Mouse (Mus musculus) limb, embryonic 12.5 days (tissue): ENCODE measurements around the gene Ehd1. TPM values are rescaled to one million over a fixed set of nuclear protein-coding genes. Genes with fewer than 3 reads are reported as not detected.

ENCODE experiments used
- ATAC-seq: fragments of 200-750 bp; cut with Nextera tagmentation; 2 replicates; pipeline ENCODE4 v1.8.0; 2017; ENCODE audit warnings: low read depth, moderate TSS enrichment; ENCODE audit not compliant: insufficient number of reproducible peaks, insufficient read depth, low FRiP score, low TSS enrichment
- H3K27ac ChIP-seq: fragments of 300-500 bp; sonication (generic); 2 replicates; pipeline ENCODE4 v1.5.1; 2016; ENCODE audit warnings: mild to moderate bottlenecking, moderate library complexity
- H3K27me3 ChIP-seq: fragments of 300-500 bp; sonication (generic); 2 replicates; pipeline ENCODE4 v1.6.1; 2016; ENCODE audit warnings: mild to moderate bottlenecking, moderate library complexity
- H3K36me3 ChIP-seq: fragments of 300-500 bp; sonication (generic); 2 replicates; pipeline ENCODE4 v1.6.1; 2016; ENCODE audit warnings: mild to moderate bottlenecking, moderate library complexity
- H3K4me1 ChIP-seq: fragments of 300-500 bp; sonication (generic); replicated peaks from 2 replicates; pipeline ENCODE4 v1.6.1; 2016
- H3K4me2 ChIP-seq: fragments of 300-500 bp; sonication (generic); 2 replicates; pipeline ENCODE4 v1.6.1; 2016; ENCODE audit warnings: mild to moderate bottlenecking, moderate library complexity
- H3K4me3 ChIP-seq: fragments of 300-500 bp; sonication (generic); replicated peaks from 2 replicates; pipeline ENCODE4 v1.5.1; 2016; ENCODE audit warnings: mild to moderate bottlenecking
- H3K9ac ChIP-seq: fragments of 300-500 bp; sonication (generic); replicated peaks from 2 replicates; pipeline ENCODE4 v1.6.1; 2016; ENCODE audit warnings: mild to moderate bottlenecking, moderate library complexity
- H3K9me3 ChIP-seq: fragments of 300-500 bp; sonication (generic); 2 replicates; pipeline ENCODE4 v1.6.1; 2016; ENCODE audit warnings: mild to moderate bottlenecking, moderate library complexity
- WGBS: fragments of 180-500 bp; shearing (Covaris S2); methylation state at CpG from one replicate; pipeline ENCODE4 v1.1.7; 2016; 5-methylcytosine and 5-hydroxymethylcytosine counted together
- polyA plus RNA-seq: library from polyadenylated mRNA; unstranded; fragments of >200 nt; fragmentation: Nextera tagmentation; extraction: Ambion mirVana; gene quantifications from 2 replicates; pipeline ENCODE4 v1.2.1, GENCODE M21; 2016

Ehd1 gene
- polyA plus RNA-seq, 1 experiment from 2014 or later, result 71.5 TPM

- Histone ChIP-seq H3K4me2 (no peak overlapping the region), H3K9ac (no peak overlapping the region), H3K9me3 (no peaks in the 10 kb centered on the region), H3K27me3 (no peaks in the 10 kb centered on the region), H3K36me3 (peaks cover 100% of the 10 kb centered on the region), H3K27ac (no peak overlapping the region), H3K4me3 (no peak overlapping the region), H3K4me1 (no peaks in the 10 kb centered on the region)
- 94% methylated on average over 12 of the region's 12 CpGs for WGBS
- ATAC-seq, result no peak
These were observed 41.6 kb downstream of the Ehd1 start for GRCm38 (mm10) chr19:6318145-6318544.

- WGBS, result 84% methylated on average over 8 of the region's 8 CpGs
- H3K9ac ChIP-seq, result no peak overlapping the region
- no peaks in the 10 kb centered on the region for H3K9me3 ChIP-seq
- peaks cover 75% of the 10 kb centered on the region for H3K36me3 ChIP-seq
- H3K27ac ChIP-seq, result no peak overlapping the region
- H3K27me3 ChIP-seq, result no peaks in the 10 kb centered on the region
- no peak overlapping the region for H3K4me3 ChIP-seq
- H3K4me2 ChIP-seq, result no peak overlapping the region
- H3K4me1 ChIP-seq, result no peaks in the 10 kb centered on the region
- no peak for ATAC-seq
These were observed 44.8 kb downstream of the Ehd1 start for GRCm38 (mm10) chr19:6321358-6321757.

GRCm38 (mm10) chr19:6321786-6322621, 45.5 kb downstream of the Ehd1 start:
- H3K9ac ChIP-seq, result 0 out of 2 replicates have a peak overlapping the region, but pooled peaks have one; percentile 8
- WGBS, result 79% methylated on average over 33 of the region's 33 CpGs
- no peak overlapping the region for H3K4me2 ChIP-seq
- H3K36me3 ChIP-seq, result peaks cover 69% of the 10 kb centered on the region
- H3K27me3 ChIP-seq, result no peaks in the 10 kb centered on the region
- H3K9me3 ChIP-seq, result no peaks in the 10 kb centered on the region
- no peak overlapping the region for H3K27ac ChIP-seq
- ATAC-seq, result no peak
- no peaks in the 10 kb centered on the region for H3K4me1 ChIP-seq
- no peak overlapping the region for H3K4me3 ChIP-seq

- H3K27ac ChIP-seq, result no peak overlapping the region
- ATAC-seq, result no peak
These were observed 48.2 kb downstream of the Ehd1 start for GRCm38 (mm10) chr19:6324751-6325150.

GRCm38 (mm10) chr19:6331178-6331577, 54.7 kb downstream of the Ehd1 start:
- no peaks in the 10 kb centered on the region for H3K9me3 ChIP-seq
- H3K27ac ChIP-seq, result no peak overlapping the region
- no peaks in the 10 kb centered on the region for H3K27me3 ChIP-seq
- WGBS, result 60% methylated on average over 5 of the region's 5 CpGs
- H3K4me3 ChIP-seq, result no peak overlapping the region
- no peak overlapping the region for H3K9ac ChIP-seq
- 0 out of 2 replicates have a peak, but pooled peaks cover under 1% of the 10 kb centered on the region for H3K36me3 ChIP-seq
- no peak overlapping the region for H3K4me2 ChIP-seq
- no peak for ATAC-seq
- peaks cover 16% of the 10 kb centered on the region for H3K4me1 ChIP-seq

More at GRCm38 (mm10) chr19:6324751-6325150, 48.2 kb downstream of the Ehd1 start:
- Histone ChIP-seq H3K9ac (no peak overlapping the region), H3K36me3 (peaks cover 42% of the 10 kb centered on the region), H3K4me1 (no peaks in the 10 kb centered on the region), H3K4me2 (no peak overlapping the region), H3K27me3 (no peaks in the 10 kb centered on the region), H3K4me3 (no peak overlapping the region), H3K9me3 (no peaks in the 10 kb centered on the region)
- WGBS, result 77% methylated on average over 9 of the region's 9 CpGs

- Histone ChIP-seq H3K9ac (peak overlapping the region; percentile 37; the same call in 1 of the 2 replicates), H3K4me1 (peaks cover 23% of the 10 kb centered on the region), H3K9me3 (no peaks in the 10 kb centered on the region), H3K36me3 (peaks cover 5% of the 10 kb centered on the region), H3K4me3 (peak overlapping the region; percentile 9; the same call in 1 of the 2 replicates), H3K27me3 (no peaks in the 10 kb centered on the region), H3K4me2 (peak overlapping the region; percentile 50), H3K27ac (0 out of 2 replicates have a peak overlapping the region, but pooled peaks have one; percentile 29)
- ATAC-seq, result no peak
- 26% methylated on average over 13 of the region's 13 CpGs for WGBS
These were observed 55.4 kb downstream of the Ehd1 start for GRCm38 (mm10) chr19:6331719-6332516.

GRCm38 (mm10) chr19:6333761-6334595, 57.5 kb downstream of the Ehd1 start:
- no peak for ATAC-seq

GRCm38 (mm10) chr19:6334673-6335457, 58.3 kb downstream of the Ehd1 start, which contains the start of gene Men1:
Men1 (plus strand) TSS chr19:6334979.
- Histone ChIP-seq H3K9me3 (no peaks in the 10 kb centered on the region), H3K36me3 (peaks cover 34% of the 10 kb centered on the region), H3K27ac (peak within 1 kb of the TSS; percentile 87), H3K4me3 (peak within 1 kb of the TSS; percentile 83), H3K4me1 (peaks cover 27% of the 10 kb centered on the region), H3K9ac (peak within 1 kb of the TSS; percentile 83), H3K27me3 (no peaks in the 10 kb centered on the region), H3K4me2 (peak within 1 kb of the TSS; percentile 94)
- peak; percentile 93 for ATAC-seq
- under 1% methylated on average over 39 of the region's 43 CpGs for WGBS

More at GRCm38 (mm10) chr19:6333761-6334595, 57.5 kb downstream of the Ehd1 start:
- peak overlapping the region; percentile 94 for H3K4me2 ChIP-seq
- H3K36me3 ChIP-seq, result peaks cover 25% of the 10 kb centered on the region
- no peaks in the 10 kb centered on the region for H3K27me3 ChIP-seq
- peak overlapping the region; percentile 42 for H3K9ac ChIP-seq
- H3K9me3 ChIP-seq, result no peaks in the 10 kb centered on the region
- H3K4me1 ChIP-seq, result peaks cover 27% of the 10 kb centered on the region
- H3K4me3 ChIP-seq, result peak overlapping the region; percentile 83
- H3K27ac ChIP-seq, result peak overlapping the region; percentile 87
- WGBS, result 69% methylated on average over 9 of the region's 9 CpGs

GRCm38 (mm10) chr19:6335458-6335827, 58.9 kb downstream of the Ehd1 start:
- Histone ChIP-seq H3K4me1 (peaks cover 31% of the 10 kb centered on the region), H3K4me3 (peak overlapping the region; percentile 83), H3K36me3 (peaks cover 40% of the 10 kb centered on the region), H3K27ac (peak overlapping the region; percentile 87; the same call in 1 of the 2 replicates), H3K27me3 (no peaks in the 10 kb centered on the region), H3K9me3 (no peaks in the 10 kb centered on the region), H3K9ac (peak overlapping the region; percentile 83), H3K4me2 (peak overlapping the region; percentile 94)
- WGBS, result under 1% methylated on average over 25 of the region's 25 CpGs
- ATAC-seq, result no peak

GRCm38 (mm10) chr19:6336920-6337319, 60.4 kb downstream of the Ehd1 start:
- Histone ChIP-seq H3K36me3 (peaks cover 41% of the 10 kb centered on the region), H3K4me2 (peak overlapping the region; percentile 94), H3K27ac (no peak overlapping the region), H3K4me1 (peaks cover 40% of the 10 kb centered on the region), H3K4me3 (0 out of 2 replicates have a peak overlapping the region, but pooled peaks have one; percentile 83), H3K27me3 (no peaks in the 10 kb centered on the region), H3K9me3 (no peaks in the 10 kb centered on the region), H3K9ac (peak overlapping the region; percentile 83; the same call in 1 of the 2 replicates)
- 93% methylated on average over 10 of the region's 10 CpGs for WGBS
- ATAC-seq, result no peak
